Comparison of ENCODE assay signal across 8 mouse cellular contexts in the genomic region with DNA sequence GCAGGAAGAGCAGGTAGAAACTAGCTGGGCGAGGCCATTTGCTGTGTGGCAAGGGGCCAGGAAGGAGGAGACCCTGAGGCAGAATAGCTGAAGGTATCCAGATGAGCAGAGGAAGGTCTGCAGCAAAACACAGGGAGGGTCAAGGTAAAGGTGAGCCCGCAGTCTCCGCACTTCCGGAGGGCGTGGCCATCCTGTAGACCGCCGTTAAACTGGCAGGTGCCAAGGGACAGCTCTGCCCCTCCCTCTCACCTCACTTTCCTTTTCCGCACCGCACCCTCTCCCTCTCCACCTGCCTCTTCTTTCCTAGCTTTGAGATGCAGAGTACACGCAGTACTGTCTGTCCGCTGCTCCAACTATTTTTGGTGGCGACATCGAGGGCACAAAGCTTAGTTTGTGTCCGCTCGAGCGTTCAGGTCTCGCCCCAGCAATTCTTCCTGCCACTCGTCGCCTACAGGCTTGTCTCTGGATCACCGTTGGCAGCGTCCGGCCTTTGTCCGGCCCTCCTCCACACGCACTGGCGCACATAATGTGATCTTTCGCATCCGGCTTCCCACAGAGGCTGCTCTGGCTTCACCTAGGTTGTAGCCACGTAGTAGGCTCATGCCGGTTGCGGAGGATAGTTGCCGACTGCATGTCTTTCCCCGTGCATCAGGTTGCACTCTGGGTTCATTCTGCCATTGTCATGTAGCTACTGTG. TPM values are rescaled to one million over a fixed set of nuclear protein-coding genes. Genes with fewer than 3 reads are reported as not detected.
A peak's percentile ranks its signal among the peaks of the same experiment; 100 is the strongest.
DNase-seq lines count a peak whose midpoint lies in the region; ATAC-seq and TF ChIP-seq lines count a peak whose summit lies in the region.

No protein-coding gene starts in this region.

- TF ChIP-seq CTCF in forebrain, postnatal 0 days (IDR thresholded peaks at IDR 0.05; ENCODE audit: low read depth) = no peak

- H3K27ac ChIP-seq in brown adipose tissue, adult 24 weeks (replicated peaks; ENCODE audit: low read depth, low read length) = peak overlapping the region; percentile 85
- peak overlapping the region; percentile 62 for H3K27ac ChIP-seq in forebrain, postnatal 0 days (ENCODE audit: low read depth, low read length)
- peak overlapping the region; percentile 56 for H3K27ac ChIP-seq in liver, embryonic 11.5 days (ENCODE audit: low read depth, low read length)
- peak overlapping the region; percentile 48 for H3K27ac ChIP-seq in midbrain, embryonic 16.5 days (ENCODE audit: low read length)

- peak; percentile 55 for DNase-seq in right cerebral cortex, postnatal 4 days
- DNase-seq in right cerebral cortex, postnatal 36 days (ENCODE audit: low spot score in 2 of 2) = no peak
- DNase-seq in forebrain, postnatal 0 days = no peak
- DNase-seq in induced T-regulatory cell, adult 2 months (ENCODE audit: low read depth) = peak; percentile 88
- no peak for DNase-seq in liver, embryonic 11.5 days (ENCODE audit: low spot score)
- DNase-seq in thymus, postnatal 14 days = peak; percentile 77

- H3K9ac ChIP-seq in forebrain, postnatal 0 days = peak overlapping the region; percentile 45
- H3K9ac ChIP-seq in liver, embryonic 11.5 days (ENCODE audit: low read depth, low read length) = peak overlapping the region; percentile 72
- H3K9ac ChIP-seq in midbrain, embryonic 16.5 days (ENCODE audit: low read depth, low read length) = peak overlapping the region; percentile 62

- WGBS in forebrain, postnatal 0 days = 8% methylated on average over 32 of the region's 32 CpGs
- 5% methylated on average over 32 of the region's 32 CpGs for WGBS in liver, embryonic 11.5 days
- 3% methylated on average over 32 of the region's 32 CpGs for WGBS in midbrain, embryonic 16.5 days

- no peaks in the 10 kb centered on the region for H3K9me3 ChIP-seq in forebrain, postnatal 0 days (ENCODE audit: low read length)
- H3K9me3 ChIP-seq in liver, embryonic 11.5 days (ENCODE audit: control insufficient read depth, low read length) = no peaks in the 10 kb centered on the region
- H3K9me3 ChIP-seq in midbrain, embryonic 16.5 days (replicated peaks; ENCODE audit: control insufficient read depth, low read length, poor library complexity, severe bottlenecking) = no peaks in the 10 kb centered on the region

- no peaks in the 10 kb centered on the region for H3K36me3 ChIP-seq in forebrain, postnatal 0 days (ENCODE audit: insufficient read depth)
- H3K36me3 ChIP-seq in liver, embryonic 11.5 days (ENCODE audit: control insufficient read depth, insufficient read depth, low read length) = no peaks in the 10 kb centered on the region
- no peaks in the 10 kb centered on the region for H3K36me3 ChIP-seq in midbrain, embryonic 16.5 days (ENCODE audit: control insufficient read depth, insufficient read depth, low read length)

- H3K4me3 ChIP-seq in brown adipose tissue, adult 24 weeks (ENCODE audit: insufficient read depth, low read depth, low read length) = peak overlapping the region; percentile 55
- peak overlapping the region; percentile 34 for H3K4me3 ChIP-seq in forebrain, postnatal 0 days (ENCODE audit: low read depth, low read length)
- H3K4me3 ChIP-seq in liver, embryonic 11.5 days (ENCODE audit: low read depth, low read length) = peak overlapping the region; percentile 76
- H3K4me3 ChIP-seq in midbrain, embryonic 16.5 days (ENCODE audit: low read depth, low read length) = peak overlapping the region; percentile 63

- no peak for ATAC-seq in forebrain, postnatal 0 days
- peak; percentile 0; the same call in 1 of the 2 replicates for ATAC-seq in liver, embryonic 11.5 days (replicated peaks; ENCODE audit: low FRiP score)
- peak; percentile 22 for ATAC-seq in midbrain, embryonic 16.5 days

- H3K4me1 ChIP-seq in brown adipose tissue, adult 24 weeks (ENCODE audit: control insufficient read depth, insufficient read depth, insufficient read length, low read length) = peaks cover 5% of the 10 kb centered on the region; the same call in 1 of the 2 replicates
- peaks cover 18% of the 10 kb centered on the region; the same call in 1 of the 2 replicates for H3K4me1 ChIP-seq in forebrain, postnatal 0 days (ENCODE audit: insufficient read depth)
- H3K4me1 ChIP-seq in liver, embryonic 11.5 days (replicated peaks; ENCODE audit: control insufficient read depth, insufficient read depth, low read length) = peaks cover 27% of the 10 kb centered on the region
- H3K4me1 ChIP-seq in midbrain, embryonic 16.5 days (ENCODE audit: control insufficient read depth, insufficient read depth, low read length) = peaks cover 19% of the 10 kb centered on the region

- peak overlapping the region; percentile 58 for H3K4me2 ChIP-seq in forebrain, postnatal 0 days (ENCODE audit: low read depth)
- peak overlapping the region; percentile 99 for H3K4me2 ChIP-seq in liver, embryonic 11.5 days
- peak overlapping the region; percentile 73 for H3K4me2 ChIP-seq in midbrain, embryonic 16.5 days (ENCODE audit: low read length)

- H3K27me3 ChIP-seq in forebrain, postnatal 0 days (ENCODE audit: insufficient read depth, low read length) = no peaks in the 10 kb centered on the region; the same call in 1 of the 2 replicates
- H3K27me3 ChIP-seq in liver, embryonic 11.5 days (replicated peaks; ENCODE audit: control insufficient read depth, insufficient read depth, low read length) = peaks cover 2% of the 10 kb centered on the region; the same call in 1 of the 2 replicates
- peaks cover 8% of the 10 kb centered on the region for H3K27me3 ChIP-seq in midbrain, embryonic 16.5 days (ENCODE audit: control insufficient read depth, insufficient read depth, low read depth, low read length)

RNA-seq across cellular contexts. Expression of gene Tedc1, which starts 1.0 kb away (rescaled TPM):
- not detected in 2 replicates for polyA plus RNA-seq in brown adipose tissue, adult 24 weeks (2012; ENCODE audit: insufficient read depth, insufficient read length, missing spikeins)
- 7.8 and 8.6 TPM in 2 replicates for total RNA-seq in forebrain, postnatal 0 days (2014; rRNA removed)
- polyA plus RNA-seq in forebrain, postnatal 0 days (2015; fragmentation: Nextera tagmentation; extraction: Ambion mirVana) = 7.6 and 10.0 TPM in 2 replicates
- 23.5 and 24.2 TPM in 2 replicates for polyA plus RNA-seq in liver, embryonic 11.5 days (2014; fragmentation: Nextera tagmentation; extraction: Ambion mirVana)
- 11.0 and 11.4 TPM in 2 replicates for polyA plus RNA-seq in midbrain, embryonic 16.5 days (2015; fragmentation: Nextera tagmentation; extraction: Ambion mirVana)

RNA-seq across cellular contexts. Expression of gene Crip1, which starts 9.1 kb away (rescaled TPM):
- 117 and 127 TPM in 2 replicates for polyA plus RNA-seq in brown adipose tissue, adult 24 weeks (2012; ENCODE audit: insufficient read depth, insufficient read length, missing spikeins)
- 8.3 and 16.1 TPM in 2 replicates for total RNA-seq in forebrain, postnatal 0 days (2014; rRNA removed)
- polyA plus RNA-seq in forebrain, postnatal 0 days (2015; fragmentation: Nextera tagmentation; extraction: Ambion mirVana) = 28.9 and 47.1 TPM in 2 replicates
- polyA plus RNA-seq in liver, embryonic 11.5 days (2014; fragmentation: Nextera tagmentation; extraction: Ambion mirVana) = 148 and 150 TPM in 2 replicates
- polyA plus RNA-seq in midbrain, embryonic 16.5 days (2015; fragmentation: Nextera tagmentation; extraction: Ambion mirVana) = 16.8 and 23.3 TPM in 2 replicates

RNA-seq across cellular contexts. Expression of gene Crip2, which starts 15.2 kb away (rescaled TPM):
- 29.0 and 29.8 TPM in 2 replicates for polyA plus RNA-seq in brown adipose tissue, adult 24 weeks (2012; ENCODE audit: insufficient read depth, insufficient read length, missing spikeins)
- 191 and 198 TPM in 2 replicates for total RNA-seq in forebrain, postnatal 0 days (2014; rRNA removed)
- polyA plus RNA-seq in forebrain, postnatal 0 days (2015; fragmentation: Nextera tagmentation; extraction: Ambion mirVana) = 533 and 584 TPM in 2 replicates
- 80.6 and 86.9 TPM in 2 replicates for polyA plus RNA-seq in liver, embryonic 11.5 days (2014; fragmentation: Nextera tagmentation; extraction: Ambion mirVana)
- 369 and 395 TPM in 2 replicates for polyA plus RNA-seq in midbrain, embryonic 16.5 days (2015; fragmentation: Nextera tagmentation; extraction: Ambion mirVana)

RNA-seq across cellular contexts. Expression of gene Tmem121, which starts 30.5 kb away (rescaled TPM):
- not detected in 2 replicates for polyA plus RNA-seq in brown adipose tissue, adult 24 weeks (2012; ENCODE audit: insufficient read depth, insufficient read length, missing spikeins)
- 71.8 and 75.6 TPM in 2 replicates for total RNA-seq in forebrain, postnatal 0 days (2014; rRNA removed)
- polyA plus RNA-seq in forebrain, postnatal 0 days (2015; fragmentation: Nextera tagmentation; extraction: Ambion mirVana) = 59.3 and 66.7 TPM in 2 replicates
- 1.1 and 2.0 TPM in 2 replicates for polyA plus RNA-seq in liver, embryonic 11.5 days (2014; fragmentation: Nextera tagmentation; extraction: Ambion mirVana)
- 47.2 and 50.3 TPM in 2 replicates for polyA plus RNA-seq in midbrain, embryonic 16.5 days (2015; fragmentation: Nextera tagmentation; extraction: Ambion mirVana)

RNA-seq across cellular contexts. Expression of gene Mta1, which starts 57.1 kb away (rescaled TPM):
- polyA plus RNA-seq in brown adipose tissue, adult 24 weeks (2012; ENCODE audit: insufficient read depth, insufficient read length, missing spikeins) = 19.6 and 20.6 TPM in 2 replicates
- total RNA-seq in forebrain, postnatal 0 days (2014; rRNA removed) = 49.2 and 59.3 TPM in 2 replicates
- 13.6 and 13.8 TPM in 2 replicates for polyA plus RNA-seq in forebrain, postnatal 0 days (2015; fragmentation: Nextera tagmentation; extraction: Ambion mirVana)
- polyA plus RNA-seq in liver, embryonic 11.5 days (2014; fragmentation: Nextera tagmentation; extraction: Ambion mirVana) = 17.7 and 19.2 TPM in 2 replicates
- polyA plus RNA-seq in midbrain, embryonic 16.5 days (2015; fragmentation: Nextera tagmentation; extraction: Ambion mirVana) = 14.4 and 15.9 TPM in 2 replicates

Comparison
In these comparisons a context has a peak if more than half of its experiments do, and no peak if none do; other contexts are left out.
1. DNase-seq: peak in right cerebral cortex, postnatal 4 days (single experiment), induced T-regulatory cell, adult 2 months (single experiment) and thymus, postnatal 14 days (single experiment); none in right cerebral cortex, postnatal 36 days (0 of 2), forebrain, postnatal 0 days (single experiment) and liver, embryonic 11.5 days (single experiment).
2. Peak in every context shown above with its lines, with median percentiles within 50 percentile points of each other: H3K27ac ChIP-seq, H3K4me3 ChIP-seq, H3K4me2 ChIP-seq and H3K9ac ChIP-seq.